Mouse (Mus musculus) CH12.LX (cell line): Measurements from ENCODE around the gene Polk. TPM values are rescaled to one million over a fixed set of nuclear protein-coding genes. Genes with fewer than 3 reads are reported as not detected.
A peak's percentile ranks its signal among the peaks of the same experiment; 100 is the strongest.

Experiments used
- DNase-seq: peaks from one replicate; pipeline ENCODE4 v3.0.0-alpha.2; 2013; ENCODE audit errors: extremely low read depth
- H3K27ac ChIP-seq: 2 replicates; pipeline ENCODE4 v1.5.1; 2012; ENCODE audit warnings: low read depth, mild to moderate bottlenecking, control low read depth, moderate library complexity; ENCODE audit not compliant: insufficient read depth
- H3K27me3 ChIP-seq: replicated peaks from 2 replicates; pipeline ENCODE3; 2012; ENCODE audit warnings: inconsistent platforms
- H3K36me3 ChIP-seq, 2 experiments: replicated peaks in 1 of 2; 2 replicates each; pipeline versions ENCODE3 to v1.6.1; 2012; ENCODE audit warnings: inconsistent platforms in 1 of 2, low read length in 1 of 2, mild to moderate bottlenecking in 1 of 2, mixed read lengths in 1 of 2, moderate library complexity in 1 of 2; ENCODE audit not compliant: control insufficient read depth in 1 of 2, insufficient read depth in 1 of 2
- H3K4me1 ChIP-seq, 2 experiments: 2 replicates each; pipeline ENCODE4 v1.6.1; 2012; ENCODE audit warnings: inconsistent platforms in 1 of 2, moderate library complexity in 1 of 2; ENCODE audit not compliant: insufficient read depth in 2 of 2, control insufficient read depth in 1 of 2
- H3K4me2 ChIP-seq: 2 replicates; pipeline ENCODE4 v1.6.1; 2012; ENCODE audit warnings: low read depth, mild to moderate bottlenecking, control low read depth; ENCODE audit not compliant: poor library complexity, insufficient read depth, severe bottlenecking
- H3K4me3 ChIP-seq, 3 experiments: fragments of 150-350 bp in 1 of 3; sonication (generic) in 1 of 3; replicated peaks in 1 of 3; 2 replicates each; pipeline versions ENCODE3 to v1.5.1; 2011 to 2012; ENCODE audit warnings: low read depth in 2 of 3, low read length in 2 of 3, mild to moderate bottlenecking in 2 of 3, moderate library complexity in 2 of 3, control low read depth in 1 of 3, improper control_type of control experiment in 1 of 3, inconsistent platforms in 1 of 3, mixed read lengths in 1 of 3; ENCODE audit not compliant: poor library complexity in 1 of 3
- H3K79me2 ChIP-seq: replicated peaks from 2 replicates; pipeline ENCODE4 v1.6.1; 2012; ENCODE audit warnings: mild to moderate bottlenecking, moderate library complexity; ENCODE audit not compliant: control insufficient read depth, poor library complexity, insufficient read depth, severe bottlenecking; ENCODE audit errors: extremely low read depth
- H3K9ac ChIP-seq: 2 replicates; pipeline ENCODE4 v1.6.1; 2012; ENCODE audit warnings: low read depth, mild to moderate bottlenecking, control low read depth, moderate library complexity; ENCODE audit not compliant: insufficient read depth
- H3K9me3 ChIP-seq: replicated peaks from 2 replicates; pipeline ENCODE3; 2012; ENCODE audit warnings: low read length, inconsistent platforms, mixed read lengths
- BHLHE40 ChIP-seq: IDR thresholded peaks from 2 replicates; pipeline ENCODE4 v1.6.1; 2011; ENCODE audit warnings: mild to moderate bottlenecking, low read depth, low read length, improper control_type of control experiment
- CHD2 ChIP-seq: IDR thresholded peaks from 2 replicates; pipeline ENCODE4 v1.6.1; 2011; ENCODE audit warnings: low read length, improper control_type of control experiment
- E2F4 ChIP-seq: IDR thresholded peaks from 2 replicates; pipeline ENCODE4 v1.6.1; 2011; ENCODE audit warnings: low read depth, low read length, improper control_type of control experiment; ENCODE audit not compliant: insufficient replicate concordance
- ETS1 ChIP-seq: conservative IDR thresholded peaks from 2 replicates; pipeline ENCODE4 v1.6.1; 2012; ENCODE audit warnings: low read depth, mild to moderate bottlenecking, inconsistent platforms, low read length, improper control_type of control experiment, moderate library complexity
- HCFC1 ChIP-seq: IDR thresholded peaks from 2 replicates; pipeline ENCODE4 v1.6.1; 2012; ENCODE audit warnings: low read depth, mild to moderate bottlenecking, inconsistent platforms, low read length, improper control_type of control experiment
- JUND ChIP-seq: conservative IDR thresholded peaks from 2 replicates; pipeline ENCODE4 v1.6.1; 2011; ENCODE audit warnings: low read depth, low read length, improper control_type of control experiment
- MAFK ChIP-seq: IDR thresholded peaks from 2 replicates; pipeline ENCODE4 v1.6.1; 2011; ENCODE audit warnings: low read length, improper control_type of control experiment; ENCODE audit not compliant: insufficient replicate concordance
- MAZ ChIP-seq: IDR thresholded peaks from 2 replicates; pipeline ENCODE4 v1.6.1; 2012; ENCODE audit warnings: low read depth, mild to moderate bottlenecking, inconsistent platforms, low read length, improper control_type of control experiment, moderate library complexity
- MYC ChIP-seq: IDR thresholded peaks from 2 replicates; pipeline ENCODE4 v1.6.1; 2011; ENCODE audit warnings: low read depth, mild to moderate bottlenecking, improper control_type of control experiment, low read length
- NRF1 ChIP-seq: IDR thresholded peaks from 2 replicates; pipeline ENCODE4 v1.6.1; 2014; ENCODE audit warnings: low read depth, mild to moderate bottlenecking, inconsistent platforms, low read length, improper control_type of control experiment, moderate library complexity
- PAX5 ChIP-seq: IDR thresholded peaks from 2 replicates; pipeline ENCODE4 v1.6.1; 2012; ENCODE audit warnings: low read length, inconsistent platforms, mixed read lengths
- POLR2A ChIP-seq: IDR thresholded peaks from 2 replicates; pipeline ENCODE4 v1.6.1; 2011; ENCODE audit warnings: low read depth, mild to moderate bottlenecking, improper control_type of control experiment, low read length
- RAD21 ChIP-seq: IDR thresholded peaks from 2 replicates; pipeline ENCODE4 v1.6.1; 2011; ENCODE audit warnings: low read depth, mild to moderate bottlenecking, low read length, improper control_type of control experiment, moderate library complexity
- SIN3A ChIP-seq: IDR thresholded peaks from 2 replicates; pipeline ENCODE4 v1.6.1; 2012; ENCODE audit warnings: low read length, improper control_type of control experiment, inconsistent platforms
- SMC3 ChIP-seq: IDR thresholded peaks from 2 replicates; pipeline ENCODE4 v1.6.1; 2011; ENCODE audit warnings: low read depth, low read length, improper control_type of control experiment
- TCF12 ChIP-seq: IDR thresholded peaks from 2 replicates; pipeline ENCODE4 v1.6.1; 2014; ENCODE audit warnings: low read depth, mild to moderate bottlenecking, inconsistent platforms, low read length, improper control_type of control experiment
- UBTF ChIP-seq: IDR thresholded peaks from 2 replicates; pipeline ENCODE4 v1.6.1; 2012; ENCODE audit warnings: low read depth, mild to moderate bottlenecking, inconsistent platforms, low read length, improper control_type of control experiment, moderate library complexity
- ZNF384 ChIP-seq: IDR thresholded peaks from 2 replicates; pipeline ENCODE4 v1.6.1; 2012; ENCODE audit warnings: low read depth, low read length, improper control_type of control experiment, inconsistent platforms
- dilution Hi-C: fragments of 300-500 bp; cut with MboI; formaldehyde crosslinking; loops from 2 replicates; pipeline ENCODE4 v1.14.3; 2020; ENCODE audit warnings: low sequenced_read_pairs; ENCODE audit not compliant: extremely low pct_unique_long_range_greater_than_20kb, extremely low pct_ligation_motif_present
- in situ Hi-C: fragments of 300-500 bp; cut with MboI; formaldehyde crosslinking; loops from 3 replicates; pipeline ENCODE4 v1.14.3; 2019; ENCODE audit warnings: low sequenced_read_pairs, low pct_ligation_motif_present, low pct_unique_long_range_greater_than_20kb, mixed read lengths
- polyA plus RNA-seq: library from polyadenylated mRNA; unstranded; fragments of >175 nt; gene quantifications from 2 replicates; pipeline ENCODE4 v1.2.1, GENCODE M21; 2012; ENCODE audit warnings: low read depth; ENCODE audit not compliant: insufficient read length
- total RNA-seq, 2 experiments: library from RNA; depleted of rRNA; stranded (reverse); fragments of 300-350 nt in 1 of 2; fragments of >200 nt in 1 of 2; gene quantifications; 2 replicates each; pipeline ENCODE4 v1.2.3; 2012 to 2014

Gene Polk
- total and polyA plus RNA-seq, 3 experiments: 10.4 to 12.9 (median 10.5) TPM

DNA sequence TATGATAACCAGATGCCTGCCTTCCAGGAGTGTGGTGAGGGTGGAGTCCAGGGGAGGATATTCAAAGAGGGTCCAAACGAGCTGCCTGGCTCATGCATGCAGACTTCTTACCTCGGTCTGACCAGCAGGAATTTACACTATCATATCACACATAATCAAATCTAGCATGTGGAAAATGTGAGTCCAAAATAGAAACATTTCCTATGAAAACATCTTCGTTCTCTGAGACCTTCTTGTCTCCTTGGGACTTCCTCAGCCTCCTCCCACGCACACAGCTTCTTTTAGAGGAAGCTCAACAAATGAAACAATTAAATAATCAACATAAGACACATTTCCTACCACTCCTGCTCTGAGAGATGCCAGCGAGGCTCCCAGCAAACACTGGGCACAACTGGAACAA, 30.5 kb downstream of the Polk start:
- H3K79me2 ChIP-seq: no peaks in the 10 kb centered on the region
- H3K4me1 ChIP-seq: peaks cover 13 to 44% of the 10 kb centered on the region in 2 experiments
- no peak overlapping the region for H3K9ac ChIP-seq
- TF ChIP-seq TCF12 (no peak), JUND (no peak), POLR2A (no peak), MAZ (no peak), PAX5 (no peak), UBTF (no peak), ETS1 (no peak), CHD2 (no peak), HCFC1 (no peak), MAFK (no peak), MYC (no peak), SMC3 (no peak), BHLHE40 (no peak), NRF1 (no peak), SIN3A (no peak), E2F4 (no peak), RAD21 (no peak)
- peaks cover 41 to 64% of the 10 kb centered on the region in 2 experiments for H3K36me3 ChIP-seq
- no peak overlapping the region for H3K27ac ChIP-seq
- in situ Hi-C loops: no loop called here
- no peak overlapping the region for H3K4me3 ChIP-seq
- dilution Hi-C loops: no loop called here
- no peaks in the 10 kb centered on the region for H3K27me3 ChIP-seq
- no peak overlapping the region for H3K4me2 ChIP-seq
- DNase-seq: no peak
- no peaks in the 10 kb centered on the region for H3K9me3 ChIP-seq

DNA sequence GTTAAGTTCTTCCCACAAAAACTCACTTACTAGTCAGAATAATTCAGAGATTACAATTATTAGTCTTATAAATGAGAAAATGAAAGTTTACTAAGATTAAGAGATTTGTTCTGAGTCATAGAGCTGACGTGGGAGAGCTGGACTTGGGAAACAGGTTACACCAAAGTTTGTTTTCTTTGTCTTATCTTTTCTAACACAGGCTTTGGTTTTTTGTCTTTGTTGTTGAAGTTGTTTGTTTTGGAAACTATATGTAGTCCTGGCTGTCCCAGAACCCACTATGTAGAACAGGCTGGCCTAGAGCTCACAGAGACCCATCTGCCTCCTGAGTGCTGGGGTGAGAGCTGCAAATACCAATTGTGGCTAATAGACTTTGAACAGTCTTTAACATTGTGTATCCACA, 31.1 kb downstream of the Polk start:
- TF ChIP-seq ZNF384: no peak
- TF ChIP-seq, all 38 proteins: peak for 0
- Histone ChIP-seq H3K79me2 (no peaks in the 10 kb centered on the region), H3K27ac (peak overlapping the region; percentile 86), H3K4me2 (peak overlapping the region; percentile 18), H3K9ac (peak overlapping the region; percentile 61; the same call in 1 of the 2 replicates), H3K27me3 (no peaks in the 10 kb centered on the region), H3K36me3 (peaks cover 36 to 63% of the 10 kb centered on the region in 2 experiments), H3K9me3 (no peaks in the 10 kb centered on the region), H3K4me3 (no peak overlapping the region), H3K4me1 (peaks cover 8 to 38% of the 10 kb centered on the region in 2 experiments)
- DNase-seq: no peak
- dilution Hi-C loops (no loop called here), in situ Hi-C loops (no loop called here)
